Mouse (Mus musculus): ENCODE results near the gene Mthfd1l. TPM values are rescaled to one million over a fixed set of nuclear protein-coding genes. Genes with fewer than 3 reads are reported as not detected.
"Not testable (repeated sequence)": the region's sequence is repeated elsewhere in the genome, so short reads cannot be mapped to it uniquely, and the experiment has no call there.

Gene Mthfd1l
- polyA plus RNA-seq, 1 experiment from 2014 or later = 13.7 TPM

- Histone ChIP-seq H3K27me3 (no peaks in the 10 kb centered on the region), H3K4me3 (replicated peaks) (no peak overlapping the region), H3K9me3 (no peaks in the 10 kb centered on the region), H3K4me2 (no peak overlapping the region), H3K27ac (no peak overlapping the region), H3K36me3 (no peaks in the 10 kb centered on the region), H3K4me1 (replicated peaks) (no peaks in the 10 kb centered on the region), H3K9ac (replicated peaks) (no peak overlapping the region)
- WGBS = 81% methylated on average over 15 of the region's 15 CpGs
- ATAC-seq (ENCODE audit: insufficient number of reproducible peaks, insufficient read depth, low FRiP score, low TSS enrichment, low read depth) = no peak
Observed at GRCm38 (mm10) chr10:4065295-4066084, 92.6 kb downstream of the Mthfd1l start.

- H3K27me3 ChIP-seq = no peaks in the 10 kb centered on the region
- no peaks in the 10 kb centered on the region for H3K36me3 ChIP-seq
- H3K4me3 ChIP-seq (replicated peaks) = no peak overlapping the region
- H3K4me1 ChIP-seq (replicated peaks) = no peaks in the 10 kb centered on the region
- no peaks in the 10 kb centered on the region for H3K9me3 ChIP-seq
- 92% methylated on average over 7 of the region's 7 CpGs for WGBS
- no peak overlapping the region for H3K4me2 ChIP-seq
- ATAC-seq (ENCODE audit: insufficient number of reproducible peaks, insufficient read depth, low FRiP score, low TSS enrichment, low read depth) = no peak
- H3K27ac ChIP-seq = no peak overlapping the region
- no peak overlapping the region for H3K9ac ChIP-seq (replicated peaks)
Observed at GRCm38 (mm10) chr10:4069258-4069826, 96.4 kb downstream of the Mthfd1l start.

GRCm38 (mm10) chr10:4070061-4070460, 97.1 kb downstream of the Mthfd1l start:
- no peak overlapping the region for H3K4me3 ChIP-seq (replicated peaks)
- no peaks in the 10 kb centered on the region for H3K27me3 ChIP-seq
- no peak overlapping the region for H3K27ac ChIP-seq
- no peak overlapping the region for H3K9ac ChIP-seq (replicated peaks)
- no peaks in the 10 kb centered on the region for H3K9me3 ChIP-seq
- ATAC-seq (ENCODE audit: insufficient number of reproducible peaks, insufficient read depth, low FRiP score, low TSS enrichment, low read depth) = no peak
- WGBS = 89% methylated on average over 7 of the region's 7 CpGs
- no peaks in the 10 kb centered on the region for H3K36me3 ChIP-seq
- no peak overlapping the region for H3K4me2 ChIP-seq
- H3K4me1 ChIP-seq (replicated peaks) = no peaks in the 10 kb centered on the region

DNA sequence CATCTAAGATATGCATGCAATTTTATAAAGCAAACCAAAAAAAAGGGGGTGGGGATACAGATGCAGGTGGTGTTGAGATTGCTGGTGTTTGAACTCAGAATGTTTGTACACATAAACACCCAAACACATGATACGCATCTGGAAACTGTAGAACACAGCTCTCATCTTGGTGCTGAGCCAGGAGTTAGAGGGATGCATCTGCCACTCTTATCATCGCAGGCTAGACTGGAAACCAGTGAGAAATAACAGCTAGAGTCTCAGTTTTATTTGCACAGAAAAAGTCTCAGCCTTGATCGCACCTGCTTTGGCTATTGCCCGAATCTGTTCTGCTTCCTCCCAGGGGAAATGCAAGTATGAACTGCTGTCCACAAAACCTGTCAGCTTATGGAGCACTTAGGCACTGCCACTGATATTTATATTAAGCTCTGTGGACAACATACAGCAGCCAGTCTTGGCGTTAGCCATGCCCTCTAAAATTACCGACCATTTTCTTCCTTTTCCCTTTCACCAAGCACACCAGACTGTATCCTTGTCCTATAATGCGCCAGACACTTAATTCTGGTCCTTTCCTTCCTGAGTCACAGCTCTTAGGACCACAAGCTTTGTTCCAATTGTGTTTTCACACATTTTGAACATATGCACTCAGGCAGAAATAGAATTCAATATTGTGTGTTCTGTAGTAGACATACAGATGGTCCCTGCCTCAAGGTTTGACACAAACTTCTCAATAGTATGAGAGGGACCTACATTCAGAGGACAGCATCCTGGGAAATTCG, 98.3 kb downstream of the Mthfd1l start:
- H3K9me3 ChIP-seq = no peaks in the 10 kb centered on the region
- H3K9ac ChIP-seq (replicated peaks) = no peak overlapping the region
- no peak overlapping the region for H3K27ac ChIP-seq
- no peak for ATAC-seq (ENCODE audit: insufficient number of reproducible peaks, insufficient read depth, low FRiP score, low TSS enrichment, low read depth)
- WGBS = 85% methylated on average over 8 of the region's 8 CpGs
- H3K27me3 ChIP-seq = no peaks in the 10 kb centered on the region
- no peaks in the 10 kb centered on the region for H3K4me1 ChIP-seq (replicated peaks)
- H3K36me3 ChIP-seq = no peaks in the 10 kb centered on the region
- H3K4me2 ChIP-seq = no peak overlapping the region
- H3K4me3 ChIP-seq (replicated peaks) = no peak overlapping the region

GRCm38 (mm10) chr10:4071845-4072345, 99.0 kb downstream of the Mthfd1l start:
- H3K27me3 ChIP-seq = no peaks in the 10 kb centered on the region
- H3K27ac ChIP-seq = no peak overlapping the region
- H3K4me1 ChIP-seq (replicated peaks) = no peaks in the 10 kb centered on the region
- no peak for ATAC-seq (ENCODE audit: insufficient number of reproducible peaks, insufficient read depth, low FRiP score, low TSS enrichment, low read depth)
- no peak overlapping the region for H3K4me2 ChIP-seq
- no peak overlapping the region for H3K4me3 ChIP-seq (replicated peaks)
- H3K9me3 ChIP-seq = no peaks in the 10 kb centered on the region
- no peak overlapping the region for H3K9ac ChIP-seq (replicated peaks)
- WGBS = 84% methylated on average over 6 of the region's 6 CpGs
- H3K36me3 ChIP-seq = no peaks in the 10 kb centered on the region

- H3K9me3 ChIP-seq = not testable (repeated sequence)
- 91% methylated on average over 4 of the region's 4 CpGs for WGBS
Observed at GRCm38 (mm10) chr10:4072491-4072890, 99.6 kb downstream of the Mthfd1l start.

DNA sequence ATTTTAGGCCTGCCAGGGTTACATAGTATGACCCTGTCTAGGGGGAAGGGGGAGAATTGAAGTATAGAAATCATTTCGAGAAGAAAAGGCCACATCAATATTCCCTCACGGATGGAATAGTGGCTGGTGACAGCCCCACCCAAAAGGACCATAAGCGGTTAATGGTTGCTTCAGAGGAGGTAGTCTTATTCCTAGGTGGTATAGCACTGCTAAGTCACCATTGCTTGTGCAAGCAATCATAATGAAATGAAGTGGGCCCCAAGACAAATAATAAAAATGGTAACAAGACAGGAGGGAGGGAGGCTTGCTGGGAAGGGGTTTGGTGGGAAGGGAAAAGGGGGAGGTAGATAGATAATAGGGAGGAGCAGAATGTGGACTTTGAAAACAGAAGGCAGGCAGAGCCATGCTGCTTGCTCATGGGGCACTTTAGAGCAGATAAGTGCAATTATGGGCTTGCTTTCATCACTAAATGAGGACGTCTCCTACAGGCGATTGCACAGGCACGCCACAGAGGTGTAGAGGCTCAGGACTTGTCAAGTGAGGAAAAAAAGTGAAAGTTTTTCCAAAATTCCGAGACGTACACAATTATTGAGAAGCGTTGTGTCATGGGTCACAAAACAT, 105.4 kb downstream of the Mthfd1l start:
- no peaks in the 10 kb centered on the region for H3K27me3 ChIP-seq
- H3K9ac ChIP-seq (replicated peaks) = no peak overlapping the region
- no peak for ATAC-seq (ENCODE audit: insufficient number of reproducible peaks, insufficient read depth, low FRiP score, low TSS enrichment, low read depth)
- no peaks in the 10 kb centered on the region for H3K4me1 ChIP-seq (replicated peaks)
- H3K9me3 ChIP-seq = no peaks in the 10 kb centered on the region
- H3K27ac ChIP-seq = no peak overlapping the region
- no peak overlapping the region for H3K4me3 ChIP-seq (replicated peaks)
- whole genome bisulfite sequencing = 77% methylated on average over 9 of the region's 9 CpGs
- H3K4me2 ChIP-seq = no peak overlapping the region
- H3K36me3 ChIP-seq = no peaks in the 10 kb centered on the region

More at GRCm38 (mm10) chr10:4072491-4072890, 99.6 kb downstream of the Mthfd1l start:
- not testable (repeated sequence) for ATAC-seq (ENCODE audit: insufficient number of reproducible peaks, insufficient read depth, low FRiP score, low TSS enrichment, low read depth); H3K9ac ChIP-seq (replicated peaks); H3K4me2 ChIP-seq; H3K4me3 ChIP-seq (replicated peaks); H3K4me1 ChIP-seq (replicated peaks); H3K36me3 ChIP-seq; H3K27ac ChIP-seq; H3K27me3 ChIP-seq

DNA sequence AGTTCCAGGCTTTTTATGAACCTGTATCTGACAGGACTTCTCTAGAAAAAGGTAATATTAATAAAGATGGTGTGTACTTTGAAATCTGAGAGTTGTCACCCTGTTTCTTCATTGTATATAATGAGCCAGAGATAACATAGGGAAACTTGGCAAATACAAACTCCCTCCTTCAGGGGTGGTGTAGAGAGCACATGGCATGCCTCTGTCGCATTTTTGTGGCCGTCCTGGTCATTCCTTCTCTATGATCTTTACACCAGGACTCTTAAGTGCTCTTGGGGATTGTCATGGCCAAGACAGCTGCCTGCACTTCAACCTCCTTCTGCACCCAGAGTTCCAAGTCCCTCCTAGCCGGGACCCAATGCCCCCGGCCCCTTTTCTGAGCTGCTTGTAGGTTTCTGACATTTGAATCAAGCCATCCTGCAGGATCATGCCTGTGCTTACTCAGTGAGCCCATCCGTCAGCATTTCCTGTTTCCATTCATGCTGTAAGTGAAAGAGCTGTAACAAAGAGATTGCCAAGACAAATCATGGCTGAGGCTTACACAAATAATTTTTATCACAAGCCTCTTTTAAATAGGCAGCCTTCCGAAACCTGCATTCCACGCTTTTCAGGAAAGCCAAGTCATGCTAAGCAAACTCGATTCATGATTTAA, 106.2 kb downstream of the Mthfd1l start:
- H3K27me3 ChIP-seq = no peaks in the 10 kb centered on the region
- H3K4me2 ChIP-seq = no peak overlapping the region
- H3K27ac ChIP-seq = 0 out of 2 replicates have a peak overlapping the region, but pooled peaks have one; percentile 17
- no peaks in the 10 kb centered on the region for H3K4me1 ChIP-seq (replicated peaks)
- 80% methylated on average over 8 of the region's 8 CpGs for WGBS
- H3K4me3 ChIP-seq (replicated peaks) = no peak overlapping the region
- H3K36me3 ChIP-seq = no peaks in the 10 kb centered on the region
- no peak for ATAC-seq (ENCODE audit: insufficient number of reproducible peaks, insufficient read depth, low FRiP score, low TSS enrichment, low read depth)
- H3K9me3 ChIP-seq = no peaks in the 10 kb centered on the region
- H3K9ac ChIP-seq (replicated peaks) = no peak overlapping the region

GRCm38 (mm10) chr10:4079643-4080244, 106.8 kb downstream of the Mthfd1l start:
- Histone ChIP-seq H3K27ac (no peak overlapping the region; the same call in 1 of the 2 replicates), H3K36me3 (no peaks in the 10 kb centered on the region), H3K9ac (replicated peaks) (no peak overlapping the region), H3K9me3 (no peaks in the 10 kb centered on the region), H3K27me3 (no peaks in the 10 kb centered on the region), H3K4me2 (no peak overlapping the region), H3K4me1 (replicated peaks) (no peaks in the 10 kb centered on the region), H3K4me3 (replicated peaks) (no peak overlapping the region)
- WGBS = 75% methylated on average over 15 of the region's 15 CpGs
- no peak for ATAC-seq (ENCODE audit: insufficient number of reproducible peaks, insufficient read depth, low FRiP score, low TSS enrichment, low read depth)

DNA sequence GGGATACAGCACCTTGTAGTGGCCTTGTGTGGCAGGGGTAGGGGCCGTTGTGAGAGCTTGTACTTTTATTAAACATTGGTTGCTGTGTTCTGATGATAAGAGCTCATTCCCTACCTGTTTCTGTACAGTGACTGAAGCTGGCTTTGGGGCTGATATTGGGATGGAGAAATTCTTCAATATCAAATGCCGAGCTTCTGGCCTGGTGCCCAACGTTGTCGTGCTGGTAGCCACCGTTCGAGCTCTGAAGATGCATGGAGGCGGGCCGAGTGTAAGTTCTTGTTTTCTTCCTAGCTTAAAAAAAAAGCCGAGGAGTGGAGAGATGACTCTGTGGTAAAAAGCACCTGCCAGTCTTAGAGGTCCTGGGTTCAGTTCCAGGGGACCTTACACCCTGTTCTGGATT, 110.7 kb downstream of the Mthfd1l start:
- 93% methylated on average over 9 of the region's 9 CpGs for WGBS

More for the DNA sequence above, 110.7 kb downstream of the Mthfd1l start:
- H3K9ac ChIP-seq (replicated peaks) = no peak overlapping the region
- H3K4me2 ChIP-seq = no peak overlapping the region
- no peaks in the 10 kb centered on the region for H3K27me3 ChIP-seq
- H3K9me3 ChIP-seq = no peaks in the 10 kb centered on the region
- no peak overlapping the region for H3K4me3 ChIP-seq (replicated peaks)
- H3K4me1 ChIP-seq (replicated peaks) = no peaks in the 10 kb centered on the region
- ATAC-seq (ENCODE audit: insufficient number of reproducible peaks, insufficient read depth, low FRiP score, low TSS enrichment, low read depth) = no peak
- H3K36me3 ChIP-seq = peaks cover 3% of the 10 kb centered on the region; the same call in 1 of the 2 replicates
- no peak overlapping the region for H3K27ac ChIP-seq

Measured in limb, embryonic 12.5 days (tissue).